Mouse (Mus musculus): ENCODE data around the gene Garnl3. TPM values are rescaled to one million over a fixed set of nuclear protein-coding genes. Genes with fewer than 3 reads are reported as not detected.
A peak's percentile ranks its signal among the peaks of the same experiment; 100 is the strongest.

Gene Garnl3
- polyA plus RNA-seq, 1 experiment from 2014 or later: 11.1 TPM

DNA sequence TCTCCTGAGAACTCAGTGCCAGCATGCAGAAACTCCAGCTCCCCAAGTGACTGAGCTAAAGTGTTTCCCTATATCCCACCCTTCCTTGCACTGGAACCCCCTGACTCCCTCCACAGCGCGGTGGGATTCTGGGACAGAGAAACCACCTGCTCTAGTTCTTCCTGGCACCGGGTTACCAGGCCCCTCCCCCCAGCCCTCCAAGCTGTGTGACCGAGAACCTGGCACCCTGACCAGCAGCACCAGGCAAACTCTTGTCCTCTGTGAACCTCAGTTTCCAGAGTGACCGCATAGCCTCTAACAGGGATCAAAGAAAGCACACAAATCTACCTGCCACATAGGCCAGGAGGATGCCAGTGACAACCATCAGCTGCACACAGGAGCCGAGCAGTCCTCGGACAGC lies 151.8 kb downstream of the Garnl3 start:
- H3K9ac ChIP-seq: no peak overlapping the region
- H3K4me2 ChIP-seq: no peak overlapping the region
- no peak overlapping the region for H3K4me3 ChIP-seq (ENCODE audit: low read depth, low read length)
- no peaks in the 10 kb centered on the region for H3K36me3 ChIP-seq (ENCODE audit: insufficient read depth)
- 81% methylated on average over 7 of the region's 7 CpGs for WGBS
- peaks cover 6% of the 10 kb centered on the region; the same call in 1 of the 2 replicates for H3K4me1 ChIP-seq (ENCODE audit: insufficient read depth)
- no peaks in the 10 kb centered on the region for H3K27me3 ChIP-seq (ENCODE audit: insufficient read depth, low read length)
- TF ChIP-seq CTCF (IDR thresholded peaks at IDR 0.05; ENCODE audit: low read depth): no peak
- ATAC-seq (ENCODE audit: insufficient read depth) (no peak), DNase-seq (no peak)
- no peaks in the 10 kb centered on the region for H3K9me3 ChIP-seq (ENCODE audit: low read depth, low read length)
- H3K27ac ChIP-seq (ENCODE audit: low read depth): no peak overlapping the region

DNA sequence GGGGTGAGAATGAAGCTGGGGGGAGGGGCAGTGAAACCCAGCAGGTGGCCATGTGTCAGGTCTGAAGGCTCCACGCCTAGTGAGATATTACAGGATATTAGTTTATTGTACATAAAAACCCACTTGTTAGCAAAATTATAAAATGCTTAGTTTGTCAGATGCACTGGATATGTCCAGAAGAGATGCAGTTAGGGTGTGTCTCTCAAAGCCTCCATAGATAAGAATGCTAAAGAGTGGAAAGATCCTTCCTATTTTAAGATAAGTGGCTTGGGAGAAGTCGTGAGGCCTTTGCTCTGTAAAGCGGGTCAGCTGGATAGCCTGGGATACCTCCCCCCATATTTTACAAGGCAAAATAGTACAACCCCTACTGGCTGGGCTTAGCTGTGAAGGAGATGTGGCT lies 152.8 kb downstream of the Garnl3 start:
- no peak for ATAC-seq (ENCODE audit: insufficient read depth)
- H3K27me3 ChIP-seq (ENCODE audit: insufficient read depth, low read length): no peaks in the 10 kb centered on the region
- H3K36me3 ChIP-seq (ENCODE audit: insufficient read depth): peaks cover 6% of the 10 kb centered on the region; the same call in 1 of the 2 replicates
- no peak overlapping the region for H3K4me3 ChIP-seq (ENCODE audit: low read depth, low read length)
- 69% methylated on average over 3 of the region's 3 CpGs for WGBS
- H3K27ac ChIP-seq (ENCODE audit: low read depth): no peak overlapping the region
- no peak for DNase-seq
- no peaks in the 10 kb centered on the region for H3K9me3 ChIP-seq (ENCODE audit: low read depth, low read length)
- H3K9ac ChIP-seq: no peak overlapping the region
- no peak for TF ChIP-seq CTCF (IDR thresholded peaks at IDR 0.05; ENCODE audit: low read depth)
- no peak overlapping the region for H3K4me2 ChIP-seq
- H3K4me1 ChIP-seq (ENCODE audit: insufficient read depth): peaks cover 6% of the 10 kb centered on the region; the same call in 1 of the 2 replicates

DNA sequence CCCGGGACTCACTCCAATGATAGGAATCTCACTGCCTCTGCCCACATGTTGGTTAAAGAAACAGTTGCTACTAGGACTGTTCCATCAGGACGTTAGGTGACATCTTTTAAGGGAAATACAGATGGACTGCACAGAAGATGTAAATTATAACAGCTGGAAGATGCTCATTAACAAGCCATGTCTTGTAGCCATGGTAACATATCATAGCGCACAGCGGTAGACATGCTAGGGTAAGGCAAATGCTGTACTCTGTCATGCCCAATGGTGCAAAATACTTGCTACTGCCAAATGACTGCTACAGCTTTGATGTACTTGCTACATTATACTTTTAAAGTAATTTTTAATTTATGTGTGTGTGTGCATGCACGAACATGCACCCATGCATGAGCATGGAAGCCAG lies 154.3 kb downstream of the Garnl3 start:
- Histone ChIP-seq H3K4me2 (no peak overlapping the region), H3K27ac (ENCODE audit: low read depth) (no peak overlapping the region), H3K36me3 (ENCODE audit: insufficient read depth) (peaks cover 18% of the 10 kb centered on the region; the same call in 1 of the 2 replicates), H3K4me1 (ENCODE audit: insufficient read depth) (peaks cover 4% of the 10 kb centered on the region; the same call in 1 of the 2 replicates), H3K27me3 (ENCODE audit: insufficient read depth, low read length) (no peaks in the 10 kb centered on the region), H3K4me3 (ENCODE audit: low read depth, low read length) (no peak overlapping the region), H3K9me3 (ENCODE audit: low read depth, low read length) (no peaks in the 10 kb centered on the region), H3K9ac (no peak overlapping the region)
- TF ChIP-seq CTCF (IDR thresholded peaks at IDR 0.05; ENCODE audit: low read depth): no peak
- DNase-seq (no peak), ATAC-seq (ENCODE audit: insufficient read depth) (no peak)
- 72% methylated on average over 5 of the region's 5 CpGs for WGBS

DNA sequence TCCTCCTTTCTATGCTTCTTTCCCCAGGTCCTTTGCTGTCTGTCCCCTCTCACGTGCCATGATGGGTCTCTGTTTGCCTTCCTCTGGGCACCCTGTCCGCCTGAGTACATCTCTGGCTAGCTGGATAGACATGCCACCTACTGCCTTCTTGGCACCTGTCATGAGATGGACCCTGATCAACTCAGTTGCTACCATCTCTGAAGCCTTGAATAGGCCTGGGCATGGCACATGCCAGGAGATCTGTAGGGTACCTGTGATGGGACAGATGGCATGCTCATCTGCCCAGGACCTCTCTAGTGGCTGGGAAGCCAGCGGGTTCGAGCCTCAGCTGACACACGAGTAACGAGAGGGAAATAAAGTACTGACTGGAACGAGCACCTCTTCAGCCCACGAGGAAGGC lies 157.2 kb downstream of the Garnl3 start:
- no peak overlapping the region for H3K4me3 ChIP-seq (ENCODE audit: low read depth, low read length)
- no peak overlapping the region for H3K27ac ChIP-seq (ENCODE audit: low read depth)
- peaks cover 18% of the 10 kb centered on the region; the same call in 1 of the 2 replicates for H3K36me3 ChIP-seq (ENCODE audit: insufficient read depth)
- no peaks in the 10 kb centered on the region for H3K4me1 ChIP-seq (ENCODE audit: insufficient read depth)
- ATAC-seq (ENCODE audit: insufficient read depth) (no peak), DNase-seq (no peak)
- no peaks in the 10 kb centered on the region for H3K9me3 ChIP-seq (ENCODE audit: low read depth, low read length)
- no peak overlapping the region for H3K4me2 ChIP-seq
- no peaks in the 10 kb centered on the region for H3K27me3 ChIP-seq (ENCODE audit: insufficient read depth, low read length)
- WGBS: 85% methylated on average over 8 of the region's 8 CpGs
- no peak for TF ChIP-seq CTCF (IDR thresholded peaks at IDR 0.05; ENCODE audit: low read depth)
- H3K9ac ChIP-seq: no peak overlapping the region

DNA sequence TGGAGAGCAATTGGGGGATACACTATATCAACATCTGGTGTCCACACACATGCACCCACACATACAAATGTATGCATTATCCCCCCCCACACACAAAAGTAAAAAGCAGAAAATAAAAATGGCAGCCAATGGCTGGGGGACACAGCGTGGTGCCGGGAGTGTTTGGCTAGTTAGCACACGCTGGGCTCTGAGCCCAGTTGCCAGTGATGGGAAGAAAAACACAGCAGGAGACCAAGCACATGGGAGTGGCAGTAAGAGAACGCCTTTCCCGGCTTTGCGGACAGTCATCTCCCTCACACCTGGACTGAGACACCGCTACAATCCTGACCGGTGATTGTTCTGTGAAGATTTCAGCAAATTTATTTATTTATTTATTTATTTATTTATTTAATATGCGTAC lies 160.2 kb downstream of the Garnl3 start:
- DNase-seq (no peak), ATAC-seq (ENCODE audit: insufficient read depth) (no peak)
- no peak overlapping the region for H3K4me2 ChIP-seq
- H3K27me3 ChIP-seq (ENCODE audit: insufficient read depth, low read length): no peaks in the 10 kb centered on the region
- H3K9me3 ChIP-seq (ENCODE audit: low read depth, low read length): no peaks in the 10 kb centered on the region
- H3K4me3 ChIP-seq (ENCODE audit: low read depth, low read length): no peak overlapping the region
- H3K4me1 ChIP-seq (ENCODE audit: insufficient read depth): peaks cover 3% of the 10 kb centered on the region; the same call in 1 of the 2 replicates
- no peak overlapping the region for H3K27ac ChIP-seq (ENCODE audit: low read depth)
- no peak for TF ChIP-seq CTCF (IDR thresholded peaks at IDR 0.05; ENCODE audit: low read depth)
- 48% methylated on average over 9 of the region's 9 CpGs for WGBS
- H3K9ac ChIP-seq: no peak overlapping the region
- H3K36me3 ChIP-seq (ENCODE audit: insufficient read depth): peaks cover 18% of the 10 kb centered on the region; the same call in 1 of the 2 replicates

DNA sequence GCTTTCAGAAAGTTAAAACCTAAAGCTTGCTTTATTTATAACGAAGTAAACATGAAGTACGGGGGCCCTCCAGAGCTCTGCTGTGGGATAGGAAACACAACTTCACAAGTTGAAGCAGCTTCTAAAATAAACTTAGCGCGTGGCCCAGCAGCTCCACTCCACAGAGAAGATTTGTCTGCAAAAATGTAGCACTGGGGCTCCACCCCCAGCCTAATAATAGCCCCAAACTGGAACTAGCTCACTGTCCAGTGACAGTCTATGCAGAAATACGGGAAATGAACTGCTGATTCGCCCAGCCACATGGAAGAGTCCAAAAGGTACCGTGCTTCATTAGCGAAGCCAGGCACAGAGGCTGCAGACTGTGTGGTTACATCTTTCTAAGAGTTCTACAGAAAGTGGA lies 162.1 kb downstream of the Garnl3 start:
- peaks cover 3% of the 10 kb centered on the region; the same call in 1 of the 2 replicates for H3K4me1 ChIP-seq (ENCODE audit: insufficient read depth)
- DNase-seq (no peak), ATAC-seq (ENCODE audit: insufficient read depth) (no peak)
- H3K27ac ChIP-seq (ENCODE audit: low read depth): 0 out of 2 replicates have a peak overlapping the region, but pooled peaks have one; percentile 22
- no peak overlapping the region for H3K4me2 ChIP-seq
- TF ChIP-seq CTCF (IDR thresholded peaks at IDR 0.05; ENCODE audit: low read depth): no peak
- no peaks in the 10 kb centered on the region for H3K9me3 ChIP-seq (ENCODE audit: low read depth, low read length)
- H3K9ac ChIP-seq: no peak overlapping the region
- no peak overlapping the region for H3K4me3 ChIP-seq (ENCODE audit: low read depth, low read length)
- WGBS: 76% methylated on average over 8 of the region's 8 CpGs
- peaks cover 24% of the 10 kb centered on the region for H3K36me3 ChIP-seq (ENCODE audit: insufficient read depth)
- no peaks in the 10 kb centered on the region for H3K27me3 ChIP-seq (ENCODE audit: insufficient read depth, low read length)

DNA sequence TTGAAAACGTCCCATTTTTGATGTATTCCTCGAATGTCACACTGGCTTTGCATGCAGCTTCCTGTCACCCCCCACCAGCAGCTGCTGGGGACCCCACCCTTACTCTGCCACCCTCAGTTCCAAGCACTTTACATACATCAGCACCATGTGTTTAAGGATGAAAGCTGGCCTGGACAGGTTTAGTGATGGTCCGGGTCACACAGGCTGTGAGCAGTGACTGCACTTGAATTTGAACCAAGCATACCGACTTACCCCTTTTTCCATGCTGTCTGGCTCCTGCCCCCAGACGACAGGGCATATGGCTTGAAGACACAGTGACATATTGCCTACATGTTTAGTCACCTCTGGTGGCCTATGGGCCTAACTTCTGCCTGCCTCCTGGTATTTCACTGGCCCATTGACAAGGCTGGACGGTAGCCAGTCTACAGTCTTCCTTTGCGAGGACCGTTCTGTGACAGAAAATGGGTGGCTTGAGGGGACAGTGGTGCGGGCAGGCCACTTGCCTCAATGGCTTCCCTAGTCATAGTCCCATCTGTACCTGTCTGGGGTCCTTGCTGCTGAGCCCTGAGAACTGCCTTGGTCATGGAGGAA lies 163.3 kb downstream of the Garnl3 start:
- peaks cover 6% of the 10 kb centered on the region; the same call in 1 of the 2 replicates for H3K4me1 ChIP-seq (ENCODE audit: insufficient read depth)
- WGBS: 77% methylated on average over 9 of the region's 9 CpGs
- no peaks in the 10 kb centered on the region for H3K9me3 ChIP-seq (ENCODE audit: low read depth, low read length)
- peaks cover 27% of the 10 kb centered on the region for H3K36me3 ChIP-seq (ENCODE audit: insufficient read depth)
- ATAC-seq (ENCODE audit: insufficient read depth) (no peak), DNase-seq (no peak)
- no peaks in the 10 kb centered on the region for H3K27me3 ChIP-seq (ENCODE audit: insufficient read depth, low read length)
- peak overlapping the region; percentile 73; the same call in 1 of the 2 replicates for H3K9ac ChIP-seq
- H3K4me2 ChIP-seq: peak overlapping the region; percentile 70
- 0 out of 2 replicates have a peak overlapping the region, but pooled peaks have one; percentile 53 for H3K4me3 ChIP-seq (ENCODE audit: low read depth, low read length)
- H3K27ac ChIP-seq (ENCODE audit: low read depth): peak overlapping the region; percentile 99; the same call in 1 of the 2 replicates
- no peak for TF ChIP-seq CTCF (IDR thresholded peaks at IDR 0.05; ENCODE audit: low read depth)

Measured in lung, embryonic 14.5 days (tissue).